ENCODE assay signal across 26 mouse cellular contexts in genomic region chr3:146204375-146204774, GRCm38 (mm10). TPM values are rescaled to one million over a fixed set of nuclear protein-coding genes. Genes with fewer than 3 reads are reported as not detected.
"Had no signal": no experiment of that assay in that cellular context is flagged by ENCODE, and none has a peak within 500 bp of the region (broad histone marks: within the 10 kb centered on the region; RNA-seq: fewer than 3 reads in every experiment).

No protein-coding gene starts in this region.

- ATAC-seq: liver, embryonic 12.5 days; midbrain, embryonic 13.5 days; midbrain, embryonic 16.5 days had no signal

- H3K4me2 ChIP-seq: limb, embryonic 13.5 days; liver, embryonic 12.5 days; liver, embryonic 15.5 days; lung, embryonic 15.5 days; midbrain, embryonic 13.5 days; neural tube, embryonic 13.5 days had no signal

- H3K27me3 ChIP-seq: liver, embryonic 12.5 days; liver, embryonic 15.5 days; lung, embryonic 15.5 days; midbrain, embryonic 13.5 days had no signal

- DNase-seq: kidney, postnatal 14 days; kidney, postnatal 4 days; liver; lung, adult 18-20 months; lung, postnatal 10 days; lung, postnatal 36 days; retina, postnatal 1 day; right cerebral cortex, postnatal 25 days; thymus, adult 18-20 months; thymus, postnatal 36 days had no signal

- H3K4me1 ChIP-seq: limb, embryonic 10.5 days; limb, embryonic 13.5 days; liver, embryonic 12.5 days; liver, embryonic 15.5 days; megakaryocyte, embryonic 14.5 days; midbrain, embryonic 13.5 days had no signal

- H3K9ac ChIP-seq: limb, embryonic 13.5 days; liver, embryonic 12.5 days; liver, embryonic 15.5 days; lung, embryonic 15.5 days; midbrain, embryonic 13.5 days; neural tube, embryonic 13.5 days had no signal

- H3K36me3 ChIP-seq: limb, embryonic 10.5 days; limb, embryonic 13.5 days; liver, embryonic 12.5 days; liver, embryonic 15.5 days; lung, embryonic 15.5 days; midbrain, embryonic 10.5 days; midbrain, embryonic 13.5 days; neural tube, embryonic 13.5 days had no signal

- H3K4me3 ChIP-seq: limb, embryonic 10.5 days; limb, embryonic 13.5 days; liver, embryonic 12.5 days; liver, embryonic 15.5 days; lung, embryonic 15.5 days; megakaryocyte, embryonic 14.5 days; midbrain, embryonic 10.5 days; midbrain, embryonic 13.5 days; myocyte; neural tube, embryonic 13.5 days had no signal

- H3K27ac ChIP-seq: limb, embryonic 10.5 days; limb, embryonic 13.5 days; liver, embryonic 12.5 days; liver, embryonic 15.5 days; lung, embryonic 15.5 days; midbrain, embryonic 10.5 days; midbrain, embryonic 13.5 days; neural tube, embryonic 13.5 days had no signal

- H3K9me3 ChIP-seq: limb, embryonic 10.5 days; limb, embryonic 13.5 days; liver, embryonic 12.5 days; liver, embryonic 15.5 days; lung, embryonic 15.5 days; megakaryocyte, embryonic 14.5 days; midbrain, embryonic 10.5 days; midbrain, embryonic 13.5 days; neural tube, embryonic 13.5 days had no signal

RNA-seq across cellular contexts. Expression of gene Lpar3, which starts 16.4 kb away (rescaled TPM):
- total RNA-seq: monocyte, adult 5-6 weeks; neutrophil, adult 5-6 weeks had no signal

RNA-seq across cellular contexts. Expression of gene Mcoln2, which starts 54.7 kb away (rescaled TPM):
- total RNA-seq: layer of hippocampus, adult 18-20 months; layer of hippocampus, postnatal 14 days; left cerebral cortex, postnatal 25 days had no signal
- polyA plus RNA-seq: myocyte had no signal
